Mouse (Mus musculus): ENCODE measurements around the gene Olfr169. TPM values are rescaled to one million over a fixed set of nuclear protein-coding genes. Genes with fewer than 3 reads are reported as not detected.
"Not testable (repeated sequence)": the region's sequence is repeated elsewhere in the genome, so short reads cannot be mapped to it uniquely, and the experiment has no call there.

Gene Olfr169
- not detected in 2 replicates for total RNA-seq (2015)
- not detected in 2 replicates for total RNA-seq (2017)

- not testable (repeated sequence) for ATAC-seq (replicated peaks; ENCODE audit: poor library complexity)
Observed at GRCm38 (mm10) chr16:19571709-19572108, at the start of gene Olfr169. Olfr169 (minus strand) TSS chr16:19571809.

GRCm38 (mm10) chr16:19611782-19612181 is 40.2 kb upstream of the Olfr169 start, which contains the start of gene Olfr170:
Olfr170 (minus strand) TSS chr16:19611882.
- not testable (repeated sequence) for ATAC-seq (replicated peaks; ENCODE audit: poor library complexity)

- ATAC-seq (replicated peaks; ENCODE audit: poor library complexity) = no peak
Observed at GRCm38 (mm10) chr16:19603166-19603565, 31.6 kb upstream of the Olfr169 start.

GRCm38 (mm10) chr16:19553429-19553828 is 18.2 kb downstream of the Olfr169 start:
- ATAC-seq (replicated peaks; ENCODE audit: poor library complexity) = not testable (repeated sequence)

GRCm38 (mm10) chr16:19552246-19552645 is 19.4 kb downstream of the Olfr169 start:
- not testable (repeated sequence) for ATAC-seq (replicated peaks; ENCODE audit: poor library complexity)

GRCm38 (mm10) chr16:19535455-19535854 is 36.2 kb downstream of the Olfr169 start, which contains the start of gene Olfr168:
Olfr168 (minus strand) TSS chr16:19535555.
- no peak for ATAC-seq (replicated peaks; ENCODE audit: poor library complexity)

- ATAC-seq (replicated peaks; ENCODE audit: poor library complexity) = no peak
Observed at GRCm38 (mm10) chr16:19522166-19522565, 49.4 kb downstream of the Olfr169 start, which contains the start of gene Olfr167. Olfr167 (minus strand) TSS chr16:19522266.

Other genes with a start within 250 kb of the Olfr169 start
- gene Olfr165, start 148.7 kb downstream of the Olfr169 start, total RNA-seq (2015) = not detected in 2 replicates
- not detected in 2 replicates for gene Olfr165, start 148.7 kb downstream of the Olfr169 start, total RNA-seq (2017)
- gene Olfr166, start 88.1 kb downstream of the Olfr169 start, total RNA-seq (2015) = not detected in 2 replicates
- gene Olfr166, start 88.1 kb downstream of the Olfr169 start, total RNA-seq (2017) = not detected in 2 replicates
- gene Olfr167, start 49.5 kb downstream of the Olfr169 start, total RNA-seq (2015) = not detected in 2 replicates
- gene Olfr167, start 49.5 kb downstream of the Olfr169 start, total RNA-seq (2017) = not detected in 2 replicates
- not detected in 2 replicates for gene Olfr168, start 36.3 kb downstream of the Olfr169 start, total RNA-seq (2015)
- gene Olfr168, start 36.3 kb downstream of the Olfr169 start, total RNA-seq (2017) = not detected in 2 replicates
- gene Olfr170, start 40.1 kb upstream of the Olfr169 start, total RNA-seq (2015) = not detected in 2 replicates
- not detected in 2 replicates for gene Olfr170, start 40.1 kb upstream of the Olfr169 start, total RNA-seq (2017)
- gene Olfr171, start 58.1 kb upstream of the Olfr169 start, total RNA-seq (2015) = not detected in 2 replicates
- gene Olfr171, start 58.1 kb upstream of the Olfr169 start, total RNA-seq (2017) = not detected in 2 replicates
- gene Lamp3, start 134.6 kb upstream of the Olfr169 start, total RNA-seq (2015) = not detected in 2 replicates
- gene Lamp3, start 134.6 kb upstream of the Olfr169 start, total RNA-seq (2017) = 0.04 TPM in 1 of 2 replicates, not detected in the other
- 39.6 and 43.7 TPM in 2 replicates for gene B3gnt5, start 188.4 kb upstream of the Olfr169 start, total RNA-seq (2015)
- gene B3gnt5, start 188.4 kb upstream of the Olfr169 start, total RNA-seq (2017) = 30.9 and 39.3 TPM in 2 replicates

Data from megakaryocyte progenitor cell, adult 5-6 weeks (primary cell).